Mouse (Mus musculus): ENCODE data around the gene Sept4.

- TF ChIP-seq CTCF (IDR thresholded peaks at IDR 0.05; ENCODE audit: low read depth) (no peak), EP300 (optimal IDR thresholded peaks at IDR 0.05) (no peak)
Observed at GRCm38 (mm10) chr11:87595976-87596375, 27.3 kb downstream of the Sept4 start.
